Mouse (Mus musculus): ENCODE data around the gene Itgav. TPM values are rescaled to one million over a fixed set of nuclear protein-coding genes. Genes with fewer than 3 reads are reported as not detected.

The Itgav gene
- total RNA-seq (2023) = 53.9 to 61.7 TPM (median 57.2 TPM) in 4 replicates

DNA sequence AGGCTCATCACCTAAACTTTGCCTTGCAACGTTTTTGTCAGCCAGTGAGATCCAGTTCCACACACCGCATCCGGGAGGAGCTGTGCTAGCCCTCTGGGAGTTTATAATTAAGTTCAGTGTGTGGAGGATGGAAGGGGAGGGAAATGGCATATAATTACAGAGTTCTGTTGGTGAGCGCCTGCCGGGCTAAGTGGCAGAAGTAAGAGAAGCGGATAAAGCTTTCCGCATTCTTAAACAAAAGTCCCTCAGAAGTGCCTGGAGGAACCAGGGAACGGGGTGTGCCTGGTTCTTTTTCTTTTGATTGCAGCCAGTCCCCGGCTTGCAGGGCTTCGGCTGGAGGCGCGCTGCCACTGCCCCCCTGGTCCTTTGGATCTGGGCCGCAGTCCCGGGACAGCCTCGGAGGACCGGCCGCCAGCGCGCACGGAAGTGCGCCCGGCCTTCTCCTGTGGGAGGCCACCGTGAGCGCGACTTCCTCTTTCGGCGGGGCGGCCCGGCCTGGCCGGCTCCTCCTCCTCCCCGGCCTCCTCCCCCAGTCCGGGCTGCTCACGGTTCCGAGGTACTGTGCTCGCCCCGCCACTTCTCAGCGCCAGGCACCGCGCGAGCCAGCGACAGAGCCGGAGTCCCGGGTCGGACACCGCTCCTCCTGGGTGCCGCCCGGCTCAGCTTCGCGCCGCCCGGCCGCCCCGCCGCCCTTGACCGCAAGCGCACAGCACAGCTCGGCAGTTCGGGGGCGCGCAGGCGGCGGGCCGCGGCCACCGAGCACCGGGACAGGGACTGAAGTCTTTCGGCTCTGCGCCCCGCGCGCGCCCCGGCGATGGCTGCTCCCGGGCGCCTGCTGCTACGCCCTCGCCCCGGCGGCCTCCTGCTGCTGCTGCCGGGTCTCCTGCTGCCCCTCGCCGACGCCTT, at the start of gene Itgav:
Gene Itgav (plus strand): TSS at position 477 of the 906 bp plus-strand sequence.

DNA sequence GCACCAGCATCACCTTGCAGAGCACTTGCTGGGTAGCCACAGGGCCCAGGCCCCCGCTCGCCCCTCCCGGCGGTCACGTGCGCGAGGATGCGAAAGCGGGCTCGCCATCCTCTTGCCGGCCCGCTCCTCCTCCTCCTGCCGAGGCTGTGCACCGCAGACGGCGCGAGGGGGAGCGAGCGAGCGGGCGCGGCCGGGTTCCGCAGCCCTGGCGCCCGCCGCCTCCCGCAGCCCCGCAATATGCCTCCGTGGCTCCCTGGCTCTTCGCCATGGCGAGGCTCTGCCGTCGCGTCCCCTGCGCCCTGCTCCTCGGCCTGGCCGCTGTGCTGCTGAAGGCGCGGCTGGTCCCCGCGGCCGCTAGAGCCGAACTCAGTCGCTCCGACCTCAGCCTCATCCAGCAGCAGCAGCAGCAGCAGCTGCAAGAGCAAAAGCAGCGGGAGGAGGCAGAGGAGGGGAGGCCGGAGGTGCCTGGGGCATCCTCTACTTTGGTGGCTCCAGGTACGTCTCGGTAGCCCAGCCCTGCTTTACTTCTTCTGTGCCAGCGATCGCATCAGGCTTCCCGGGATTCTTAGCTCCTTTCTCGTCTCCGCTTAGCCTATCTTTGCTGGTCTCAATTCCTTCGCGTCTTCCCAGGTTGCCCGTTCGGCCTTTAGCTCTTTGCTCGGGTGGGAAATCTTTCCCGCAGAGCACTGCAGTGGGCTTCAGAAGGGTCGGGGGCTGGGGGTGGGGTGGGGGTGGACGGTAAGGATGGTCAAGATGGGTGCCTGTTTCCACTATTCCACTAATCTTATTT, 88.5 kb downstream of the Itgav start, which contains the start of gene Fam171b:
Gene Fam171b (plus strand): TSS at position 154 of the 790 bp plus-strand sequence.

Other genes with a start within 250 kb of the Itgav start
- gene Zc3h15, start 80.0 kb upstream of the Itgav start, total RNA-seq (2023) = 99.8 to 118 TPM (median 117 TPM) in 4 replicates
- gene Fam171b, start 88.2 kb downstream of the Itgav start, total RNA-seq (2023) = 0.09 TPM in 1 of 4 replicates, not detected in the others
- gene Zswim2, start 216.8 kb downstream of the Itgav start, total RNA-seq (2023) = not detected in 4 replicates
- 2.4 to 3.3 TPM (median 2.9 TPM) in 4 replicates for gene Gm13698, start 231.3 kb downstream of the Itgav start, total RNA-seq (2023)
- 2.4 to 3.3 TPM (median 2.9 TPM) in 4 replicates for gene Gm13693, start 237.1 kb downstream of the Itgav start, total RNA-seq (2023)
- gene Gm13695, start 242.9 kb downstream of the Itgav start, total RNA-seq (2023) = 2.8 TPM in 1 of 4 replicates, not detected in the others
- gene Gm13696, start 248.7 kb downstream of the Itgav start, total RNA-seq (2023) = 2.4 to 3.3 TPM (median 2.9 TPM) in 4 replicates